Mouse (Mus musculus) ES-Bruce4 (cell line): ENCODE results near the gene Inpp4a.

Source experiments
- CTCF ChIP-seq: IDR thresholded peaks from one replicate; pipeline ENCODE4 v1.8.1; 2011; ENCODE audit warnings: low read depth, low read length
- POLR2A ChIP-seq: IDR thresholded peaks from one replicate; pipeline ENCODE4 v1.8.1; 2011; ENCODE audit warnings: low read length; ENCODE audit not compliant: insufficient read depth

DNA sequence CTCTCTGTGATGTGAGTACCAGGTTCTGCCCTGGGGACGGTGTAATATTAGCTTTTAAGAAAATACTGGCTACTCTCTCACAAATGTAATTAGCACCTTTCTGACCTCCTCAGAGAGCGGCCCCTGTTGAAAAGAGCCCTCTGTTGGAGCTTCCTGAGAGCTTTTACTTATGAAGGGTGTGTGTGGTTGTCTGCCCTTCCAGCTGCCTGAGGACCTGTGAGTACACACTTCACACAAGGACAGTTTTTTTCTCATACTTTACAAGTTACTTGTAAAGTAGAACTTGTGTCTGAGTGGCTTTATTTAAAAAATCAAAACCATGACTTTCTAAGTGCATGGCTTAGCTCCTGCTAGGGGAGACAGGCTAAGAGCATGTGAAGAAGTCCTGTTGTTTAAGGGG is 37.1 kb downstream of the Inpp4a start:
- TF ChIP-seq CTCF (no peak), POLR2A (no peak)
